Mouse (Mus musculus) effector memory CD4-positive, alpha-beta T cell, adult 7 months (primary cell): ENCODE results near the gene Armcx3. TPM values are rescaled to one million over a fixed set of nuclear protein-coding genes. Genes with fewer than 3 reads are reported as not detected.

Experiments
- polyA plus RNA-seq: library from polyadenylated mRNA; unstranded; fragments of 100-300 nt; shearing (Covaris generic); gene quantifications from one replicate; pipeline ENCODE4 v1.2.1, GENCODE M21; 2017

The Armcx3 gene
- polyA plus RNA-seq = 14.4 TPM

GRCm38 (mm10) chrX:134756434-134757292, at the start of gene Armcx3:
TSS of gene Armcx3 (plus strand) at chrX:134756595.

GRCm38 (mm10) chrX:134717752-134718308, 38.6 kb upstream of the Armcx3 start, which contains the start of gene Armcx1:
TSS of gene Armcx1 (plus strand) at chrX:134717963.

GRCm38 (mm10) chrX:134750764-134751592, 5.4 kb upstream of the Armcx3 start, which contains the start of gene Armcx6:
TSS of gene Armcx6 (minus strand) at chrX:134751417.

GRCm38 (mm10) chrX:134808755-134809224, 52.4 kb downstream of the Armcx3 start, which contains the start of gene Armcx2:
TSS of gene Armcx2 (minus strand) at chrX:134809221.

Other genes with a start within 250 kb of the Armcx3 start
- gene Timm8a1, start 214.7 kb upstream of the Armcx3 start, polyA plus RNA-seq = 18.8 TPM
- not detected for gene Btk, start 173.0 kb upstream of the Armcx3 start, polyA plus RNA-seq
- 246 TPM for gene Rpl36a, start 170.9 kb upstream of the Armcx3 start, polyA plus RNA-seq
- gene Gla, start 155.5 kb upstream of the Armcx3 start, polyA plus RNA-seq = 17.8 TPM
- 166 TPM for gene Hnrnph2, start 155.4 kb upstream of the Armcx3 start, polyA plus RNA-seq
- gene Armcx4, start 70.1 kb upstream of the Armcx3 start, polyA plus RNA-seq = not detected
- not detected for gene Armcx1, start 38.6 kb upstream of the Armcx3 start, polyA plus RNA-seq
- gene Armcx6, start 5.2 kb upstream of the Armcx3 start, polyA plus RNA-seq = 0.49 TPM
- 8.4 TPM for gene Armcx2, start 52.6 kb downstream of the Armcx3 start, polyA plus RNA-seq
- 0.49 TPM for gene Nxf2, start 208.2 kb downstream of the Armcx3 start, polyA plus RNA-seq